Mouse (Mus musculus) cerebellum, adult 11 months (tissue): ENCODE results near the gene Slc6a20a.
"Not testable (repeated sequence)": the region's sequence is repeated elsewhere in the genome, so short reads cannot be mapped to it uniquely, and the experiment has no call there.

ENCODE experiments used
- DNase-seq: peaks from one replicate; pipeline ENCODE4 v3.0.0; 2022

The Slc6a20a gene

DNA sequence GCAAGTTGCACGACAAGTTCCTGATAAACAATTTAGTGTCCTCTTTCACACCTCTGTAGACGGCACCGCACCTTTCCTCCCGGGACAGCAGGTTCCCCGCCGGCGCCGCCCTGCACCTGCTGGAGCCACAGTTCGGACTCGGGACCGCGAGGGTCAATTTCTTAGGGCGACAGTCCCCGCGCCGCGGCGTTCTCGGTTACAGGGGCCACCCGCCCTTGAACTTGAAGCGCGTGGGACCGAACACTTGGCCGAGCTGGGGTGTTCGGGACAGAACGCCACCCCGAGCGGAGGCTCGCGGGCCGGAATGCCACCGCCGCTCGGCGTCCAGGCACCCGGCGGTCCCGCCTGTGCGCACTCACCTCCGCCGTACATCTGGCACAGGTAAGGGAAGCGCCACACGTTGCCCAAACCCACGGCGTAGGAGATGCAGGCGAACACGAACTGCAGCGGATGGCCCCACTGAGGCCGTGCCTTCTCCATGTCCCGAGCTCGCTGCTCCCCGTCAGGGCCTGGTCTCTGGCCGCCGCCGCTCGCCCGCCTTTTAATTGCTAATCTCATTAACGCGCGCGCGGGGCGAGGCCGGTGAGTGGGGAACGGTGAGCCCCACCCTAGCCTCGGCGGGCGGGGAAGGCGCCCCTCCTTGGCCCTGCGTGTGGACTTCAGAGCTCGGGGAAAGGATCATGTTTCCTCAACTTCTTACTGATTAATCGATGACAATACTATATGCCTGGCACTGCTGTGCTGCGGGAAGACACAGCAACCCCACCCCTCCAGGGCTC is at the start of gene Slc6a20a, which contains the start of gene Ccr9:
Slc6a20a (minus strand) TSS at position 559 of the 779 bp plus-strand sequence.
Ccr9 (plus strand) TSS at position 113 of the 779 bp plus-strand sequence.
- DNase-seq: no peak

- DNase-seq: no peak
Measured at GRCm38 (mm10) chr9:123722737-123723493, 44.2 kb upstream of the Slc6a20a start.

DNA sequence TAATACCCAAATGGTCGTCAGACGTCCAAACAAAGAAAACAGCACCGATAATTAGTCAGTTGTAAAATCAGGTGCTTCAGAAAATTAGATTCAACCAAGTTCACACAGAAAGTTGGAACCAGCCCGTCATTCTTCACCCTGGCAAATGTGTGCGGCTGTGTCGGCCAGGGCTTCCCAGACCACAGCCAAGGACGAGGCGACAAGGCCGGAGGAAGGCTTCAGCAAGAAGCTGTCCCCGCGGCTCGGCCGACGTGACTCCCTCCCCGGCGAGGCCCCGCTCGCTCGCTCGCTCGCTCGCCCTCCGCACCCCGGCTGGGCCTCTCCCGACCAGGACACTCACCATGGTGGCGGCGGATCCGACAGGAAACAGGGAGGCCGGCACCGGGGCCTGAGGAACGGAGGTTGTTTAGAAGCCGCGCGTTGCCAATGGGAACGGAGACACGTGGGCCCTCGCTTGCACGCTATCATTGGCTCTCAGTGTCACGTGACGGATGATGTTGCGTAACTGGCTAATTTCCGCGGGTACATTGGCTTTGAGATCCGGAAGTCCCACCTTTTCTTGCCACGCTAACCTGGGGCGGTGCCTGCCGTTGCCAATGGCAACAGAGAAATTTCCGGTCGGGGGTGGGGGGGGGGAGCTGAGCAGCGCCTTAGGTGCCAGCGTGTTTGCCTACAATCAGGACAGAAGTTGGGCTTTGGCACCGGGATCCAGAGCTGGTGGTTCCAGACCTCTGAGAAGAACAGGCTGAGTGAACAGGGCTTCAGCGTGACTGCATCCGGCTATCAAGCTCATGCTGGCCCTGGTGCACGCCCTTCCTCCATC is 38.7 kb upstream of the Slc6a20a start, which contains the start of gene Lztfl1:
Lztfl1 (minus strand) TSS at position 512 of the 823 bp plus-strand sequence.
- peak; percentile 93 for DNase-seq

GRCm38 (mm10) chr9:123716301-123716700 is 37.6 kb upstream of the Slc6a20a start:
- DNase-seq: no peak

- no peak for DNase-seq
Measured at GRCm38 (mm10) chr9:123713111-123713510, 34.4 kb upstream of the Slc6a20a start.

DNA sequence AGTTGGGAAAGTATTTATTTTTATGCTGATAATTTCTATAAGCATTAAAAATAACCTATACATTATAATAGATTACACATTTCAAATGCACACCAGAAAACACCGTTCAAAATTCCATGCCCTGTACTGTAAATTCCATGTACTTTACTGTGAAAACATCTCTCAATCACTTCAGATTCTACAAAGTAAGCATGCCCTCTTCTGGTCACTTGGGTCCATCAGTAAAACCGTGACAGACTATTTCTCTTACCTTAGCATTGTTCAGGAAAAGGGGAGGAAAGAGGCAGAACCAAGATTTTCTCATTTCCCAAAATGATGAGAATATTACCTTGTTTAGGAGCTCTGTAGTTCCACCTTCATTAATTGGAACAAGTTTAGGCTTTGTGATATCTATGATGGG is 30.5 kb upstream of the Slc6a20a start:
- no peak for DNase-seq

GRCm38 (mm10) chr9:123701822-123702221 is 23.1 kb upstream of the Slc6a20a start:
- DNase-seq: no peak

GRCm38 (mm10) chr9:123695634-123696302 is 17.1 kb upstream of the Slc6a20a start:
- no peak for DNase-seq

DNA sequence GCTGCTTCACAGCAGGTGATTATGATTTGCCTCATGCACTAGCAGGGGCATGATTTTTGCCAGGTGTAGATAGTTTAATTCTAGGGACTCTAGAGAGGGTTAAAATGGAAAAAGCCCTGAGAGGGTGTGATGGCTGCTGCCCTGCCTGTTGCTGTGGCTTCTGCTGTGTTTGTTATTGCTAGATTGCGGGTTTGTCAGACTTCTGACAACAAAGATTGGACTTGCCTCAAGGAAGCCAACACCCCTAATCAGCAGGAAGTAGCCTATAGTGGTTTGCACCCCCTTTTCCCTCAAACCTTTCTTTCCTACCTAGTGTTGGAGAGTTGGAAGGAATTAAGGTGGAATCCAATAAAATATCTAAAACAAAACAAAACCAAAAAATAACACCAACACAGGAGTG is 9.5 kb upstream of the Slc6a20a start:
- DNase-seq: no peak

GRCm38 (mm10) chr9:123686206-123686605 is 7.5 kb upstream of the Slc6a20a start:
- no peak for DNase-seq

DNA sequence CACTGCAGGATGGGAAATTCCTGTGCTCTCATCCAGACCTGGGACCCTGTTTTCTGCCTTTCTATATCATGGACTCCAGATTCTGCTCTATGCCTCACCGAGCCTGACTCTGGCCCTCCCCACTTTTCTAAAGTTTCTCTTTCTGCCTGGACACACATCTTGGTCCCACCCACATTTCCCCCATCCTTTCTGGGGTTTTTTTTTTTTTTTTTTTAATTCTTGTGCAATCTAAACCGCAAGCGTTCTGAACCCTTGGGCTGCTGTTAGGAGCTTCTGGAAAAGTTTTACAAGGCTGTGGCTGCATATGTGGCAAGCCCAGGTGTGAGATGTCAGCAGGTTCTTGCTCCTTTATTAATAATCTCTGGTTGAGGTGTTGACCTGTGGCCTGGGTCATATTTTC is 5.0 kb upstream of the Slc6a20a start:
- no peak for DNase-seq

- no peak for DNase-seq
Measured at GRCm38 (mm10) chr9:123679198-123679597, 513 bp upstream of the Slc6a20a start.

DNA sequence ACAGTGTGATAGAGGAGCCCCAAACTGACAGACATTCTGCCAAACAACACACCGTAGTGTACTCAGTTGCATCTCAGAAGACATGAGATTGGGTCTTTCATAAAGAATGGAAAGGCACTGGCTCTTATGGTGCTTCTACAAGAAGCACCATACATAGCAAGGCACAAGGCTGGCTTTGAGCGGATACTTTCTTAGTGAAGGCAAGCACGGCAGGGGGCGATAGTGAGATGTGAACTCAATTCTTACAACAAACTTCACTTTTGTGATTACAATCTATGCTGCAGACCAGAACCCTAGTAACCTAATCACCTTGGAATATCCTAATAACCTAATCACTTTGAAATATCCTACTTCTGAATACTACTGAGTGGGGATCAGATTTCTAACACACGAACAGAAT is 13.0 kb downstream of the Slc6a20a start:
- DNase-seq: no peak

DNA sequence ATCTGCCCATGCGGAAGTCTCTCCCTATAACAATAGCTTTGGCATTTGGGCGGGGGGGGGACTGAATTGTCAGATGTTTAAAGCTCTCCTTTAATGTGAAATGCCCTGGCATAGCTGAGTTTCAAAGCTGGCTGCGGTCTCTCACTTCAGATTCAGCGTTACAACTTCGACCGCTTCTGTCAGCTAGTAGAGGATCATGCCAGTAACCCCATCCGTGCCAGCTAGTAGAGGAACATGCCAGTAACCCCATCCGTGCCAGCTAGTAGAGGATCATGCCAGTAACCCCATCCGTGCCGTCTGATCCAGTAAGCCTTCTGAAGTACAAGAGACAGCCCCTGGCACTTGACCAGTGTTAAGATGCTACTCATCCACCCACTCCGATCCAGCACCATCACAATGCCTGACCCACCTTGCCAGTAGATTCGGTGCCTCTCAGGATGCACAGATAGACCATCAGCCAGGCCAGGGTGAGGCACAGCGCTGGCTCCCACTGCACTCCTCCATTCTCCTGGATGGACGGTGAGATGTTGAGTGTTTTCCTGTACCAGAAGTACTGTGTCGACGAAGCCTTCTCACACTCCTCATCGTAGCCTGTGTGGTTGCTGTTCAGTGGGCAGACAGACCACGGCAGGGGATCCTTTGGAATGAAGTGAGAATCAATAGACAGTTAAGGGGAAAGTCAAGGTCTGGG is 18.6 kb downstream of the Slc6a20a start:
- not testable (repeated sequence) for DNase-seq

DNA sequence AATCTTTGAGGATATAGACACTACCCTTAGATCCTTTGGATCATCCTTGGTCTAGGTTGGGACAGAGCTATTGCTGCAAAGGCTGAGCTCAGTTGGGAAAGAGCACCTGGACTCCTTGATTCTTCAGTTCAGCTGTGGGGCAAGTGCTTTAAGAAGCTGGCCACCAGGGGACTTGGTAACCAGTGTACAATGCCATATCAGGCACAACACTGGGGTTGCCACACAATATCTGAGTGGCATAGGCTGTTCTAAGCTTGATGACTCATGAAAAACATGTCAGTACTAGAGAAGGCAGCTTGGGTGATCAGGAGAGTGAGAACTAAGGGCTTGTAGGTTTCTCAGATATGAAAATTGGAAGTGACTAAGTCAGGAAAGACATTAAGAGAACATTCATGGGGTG is 19.7 kb downstream of the Slc6a20a start:
- DNase-seq: no peak

DNA sequence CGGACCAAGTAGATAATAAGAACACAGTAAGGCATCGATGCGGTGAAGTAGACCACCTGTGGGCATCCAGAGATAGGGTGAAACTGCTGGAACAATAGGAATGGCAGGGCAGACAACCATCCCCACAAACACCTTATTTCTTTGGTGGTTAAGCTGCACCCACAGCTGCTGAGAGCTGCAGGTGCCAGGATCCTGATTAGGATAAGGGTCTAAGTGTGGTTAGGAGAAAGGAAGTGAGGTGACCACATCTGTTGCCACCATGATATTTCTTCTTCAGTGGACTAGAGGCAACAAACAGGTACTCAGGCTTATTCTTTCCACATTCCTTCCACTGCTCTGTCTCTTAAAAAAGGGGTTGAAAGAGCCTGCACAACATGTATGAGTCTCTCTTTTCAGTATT is 21.2 kb downstream of the Slc6a20a start:
- no peak for DNase-seq

GRCm38 (mm10) chr9:123651369-123651768 is 27.3 kb downstream of the Slc6a20a start:
- DNase-seq: no peak

- DNase-seq: no peak
Measured at GRCm38 (mm10) chr9:123649785-123650511, 28.7 kb downstream of the Slc6a20a start.

DNA sequence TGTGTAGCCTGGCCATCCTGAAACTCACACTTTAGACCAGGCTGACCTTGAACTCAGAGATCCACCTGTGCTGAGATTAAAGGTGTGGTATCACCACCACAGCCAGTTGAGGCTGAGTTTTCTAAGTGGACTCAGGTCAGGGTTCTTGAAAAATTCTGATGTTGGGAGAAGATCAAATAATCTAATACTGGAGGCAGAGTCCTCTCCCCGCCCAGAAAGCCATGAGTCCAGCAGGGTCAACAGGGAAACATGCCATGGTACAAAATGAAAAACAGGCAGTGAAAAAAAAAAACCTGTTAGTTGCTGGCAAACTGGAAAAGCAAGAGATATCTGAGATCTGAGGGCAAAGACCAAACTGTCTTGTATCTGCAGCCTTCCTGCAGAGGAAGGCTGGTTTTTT is 38.6 kb downstream of the Slc6a20a start:
- no peak for DNase-seq

DNA sequence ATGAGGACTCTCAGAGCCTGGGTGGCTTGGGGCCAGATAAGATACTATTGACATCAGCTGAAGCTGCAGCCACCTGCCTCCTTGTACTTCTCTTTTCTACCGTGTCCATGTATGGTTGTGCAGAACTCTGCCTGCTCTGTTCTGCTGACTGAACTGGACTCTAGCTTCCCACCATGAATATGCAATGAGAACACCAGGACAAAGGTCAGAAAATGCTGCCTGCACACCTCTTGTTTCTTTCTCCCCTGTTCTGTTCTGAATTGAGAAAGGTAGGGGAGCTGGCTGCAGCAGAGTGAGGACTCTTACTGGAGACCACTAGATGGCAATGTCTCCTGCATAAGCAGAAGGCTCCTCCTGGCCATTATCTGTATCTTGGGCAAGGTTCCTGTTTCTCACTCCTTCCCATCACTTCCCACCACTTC is 40.0 kb downstream of the Slc6a20a start:
- peak; percentile 0 for DNase-seq

DNA sequence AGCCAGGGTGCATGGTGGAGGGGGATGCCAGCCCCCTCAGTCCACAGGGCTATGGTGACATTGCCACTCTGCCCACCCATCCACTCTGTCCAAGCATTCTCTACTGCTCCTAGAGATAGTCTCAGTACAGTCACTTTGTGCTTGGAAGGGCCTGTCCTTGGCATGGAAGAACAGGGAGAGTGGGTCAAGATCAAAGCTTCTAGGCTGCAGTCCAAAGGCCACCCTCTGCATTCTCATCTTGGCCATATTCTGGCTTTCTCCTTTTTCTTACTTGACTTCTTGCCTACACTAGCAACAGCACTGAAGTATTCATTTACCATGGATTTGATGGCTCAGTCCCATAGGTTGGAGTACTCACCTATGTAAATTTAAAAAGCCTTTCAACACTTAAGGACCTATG is 40.5 kb downstream of the Slc6a20a start:
- DNase-seq: no peak
